Mouse (Mus musculus): ENCODE measurements at regions not wholly inside any gene's neighbourhood (a gene's known extent, or its start where the extent isn't known, plus 50 kb on each side); places are given as distances from the start of the nearest gene placed in this dataset.

DNA sequence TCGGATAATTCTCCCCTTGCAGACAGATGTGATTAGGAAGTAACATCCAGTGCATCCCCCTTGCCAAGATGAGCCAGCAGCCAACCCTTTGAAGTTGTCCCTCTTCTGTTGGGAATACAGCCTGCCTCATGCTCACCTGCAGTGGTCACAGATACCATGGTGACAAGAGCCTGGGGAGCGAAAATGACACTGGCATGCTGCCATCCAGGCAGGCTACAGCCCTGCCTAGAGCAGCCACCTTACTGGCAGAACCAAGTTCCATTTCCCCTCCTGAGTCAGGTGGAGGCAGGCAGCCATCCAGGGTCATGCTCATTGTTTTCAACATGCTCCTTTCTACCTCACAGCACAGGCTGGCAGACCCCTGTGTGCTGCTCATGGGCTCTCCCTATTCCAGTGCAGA lies 661.6 kb downstream of the Defb40 start:
- no peak for DNase-seq (ENCODE audit: low read depth, low spot score)

- no peak for DNase-seq (ENCODE audit: low read depth, low spot score)
These were observed 666.5 kb downstream of the Defb40 start for GRCm38 (mm10) chr8:18311597-18311996.

- DNase-seq (ENCODE audit: low read depth, low spot score), result no peak
These were observed 667.1 kb downstream of the Defb40 start for GRCm38 (mm10) chr8:18310927-18311326.

DNA sequence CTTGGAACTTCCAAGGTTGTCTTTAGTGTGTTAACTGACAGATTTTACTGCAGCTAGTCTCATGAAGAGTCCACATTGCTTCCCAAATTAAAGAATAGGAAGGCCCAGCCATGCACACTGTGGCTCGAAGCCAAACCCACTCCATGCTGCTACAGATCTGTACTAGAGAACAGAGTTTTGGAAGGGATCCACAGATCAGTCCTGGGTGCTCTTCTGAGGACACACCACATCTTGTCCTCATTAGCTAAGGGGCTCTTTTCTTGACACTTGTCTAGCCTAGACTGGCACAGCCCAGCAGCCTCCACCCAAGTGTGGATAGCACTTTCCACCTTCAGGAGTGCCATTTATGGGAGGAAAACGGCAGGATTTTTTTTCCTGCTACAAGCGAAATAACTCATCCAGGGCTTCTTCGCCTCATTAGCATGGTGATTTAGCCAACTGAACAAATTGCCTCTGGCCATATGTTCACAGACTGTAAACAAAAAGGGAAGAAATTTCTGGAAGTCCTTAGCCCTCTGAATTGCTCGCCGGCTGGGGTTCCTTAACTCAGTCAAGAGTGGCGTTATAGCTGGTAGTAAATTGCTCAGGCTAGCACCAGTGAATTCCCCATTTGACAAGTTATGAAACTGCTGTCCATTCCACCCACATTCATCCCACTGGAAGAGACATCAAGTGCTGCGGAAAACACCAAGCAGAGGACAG lies 690.4 kb downstream of the Defb40 start:
- DNase-seq (ENCODE audit: low read depth, low spot score), result no peak

- no peak for DNase-seq (ENCODE audit: low read depth, low spot score)
These were observed 698.1 kb downstream of the Defb40 start for GRCm38 (mm10) chr8:18279932-18280331.

- no peak for DNase-seq (ENCODE audit: low read depth, low spot score)
These were observed 709.8 kb downstream of the Defb40 start for GRCm38 (mm10) chr8:18268301-18268700.

DNA sequence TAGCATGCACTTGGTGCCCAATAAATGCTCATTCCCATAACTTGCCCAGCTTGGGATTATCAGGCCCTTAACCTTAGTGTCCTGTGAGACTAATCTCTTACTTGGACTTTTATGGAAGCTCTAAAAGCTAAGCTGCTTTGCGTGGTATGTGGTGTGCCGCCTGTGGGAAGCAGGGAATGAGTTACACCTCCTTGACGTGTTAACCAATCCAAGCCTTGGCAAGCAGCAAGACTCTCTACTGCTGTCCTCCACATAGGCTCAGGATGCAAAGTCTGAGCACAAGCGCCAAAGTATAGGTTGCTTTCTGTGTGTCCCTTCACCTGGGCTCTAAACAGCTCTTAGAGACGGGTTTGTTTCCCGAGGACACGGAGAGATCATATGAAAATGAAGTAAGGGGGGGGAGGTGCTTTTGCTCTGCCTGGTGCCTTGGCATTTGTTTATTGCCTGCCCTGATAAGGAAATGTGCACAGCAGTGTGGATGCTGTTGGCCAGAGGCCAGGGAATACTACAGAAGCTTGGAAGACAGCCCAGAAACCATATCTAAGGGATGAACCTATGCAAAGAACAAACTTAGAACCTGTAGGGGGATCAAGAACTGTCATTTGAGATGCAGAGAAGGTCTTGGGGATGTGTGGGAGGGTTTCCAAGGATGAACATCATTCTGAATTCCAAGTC lies 719.6 kb downstream of the Defb40 start:
- DNase-seq (ENCODE audit: low read depth, low spot score), result no peak

DNA sequence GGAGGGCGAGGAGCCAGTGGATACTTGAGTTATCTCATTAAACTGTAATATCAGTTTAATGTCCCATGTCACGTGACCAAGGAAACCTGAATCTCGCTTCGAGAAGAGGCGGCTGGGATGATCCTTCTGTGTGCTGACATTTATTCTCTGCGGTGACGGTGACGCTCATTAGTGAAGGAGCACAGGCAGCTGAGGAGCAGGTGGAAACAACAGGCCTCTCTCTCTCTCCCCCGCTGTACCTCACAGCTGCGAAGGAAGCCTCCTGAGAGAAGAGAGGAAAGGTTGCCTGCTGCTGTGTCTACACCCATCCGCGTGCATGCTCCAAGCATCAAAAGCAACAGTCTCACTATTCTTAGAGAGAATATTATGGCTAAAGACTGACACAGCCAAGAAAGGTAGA lies 731.8 kb downstream of the Defb40 start:
- no peak for DNase-seq (ENCODE audit: low read depth, low spot score)

- no peak for DNase-seq (ENCODE audit: low read depth, low spot score)
These were observed 760.5 kb downstream of the Defb40 start for GRCm38 (mm10) chr8:18217599-18217998.

DNA sequence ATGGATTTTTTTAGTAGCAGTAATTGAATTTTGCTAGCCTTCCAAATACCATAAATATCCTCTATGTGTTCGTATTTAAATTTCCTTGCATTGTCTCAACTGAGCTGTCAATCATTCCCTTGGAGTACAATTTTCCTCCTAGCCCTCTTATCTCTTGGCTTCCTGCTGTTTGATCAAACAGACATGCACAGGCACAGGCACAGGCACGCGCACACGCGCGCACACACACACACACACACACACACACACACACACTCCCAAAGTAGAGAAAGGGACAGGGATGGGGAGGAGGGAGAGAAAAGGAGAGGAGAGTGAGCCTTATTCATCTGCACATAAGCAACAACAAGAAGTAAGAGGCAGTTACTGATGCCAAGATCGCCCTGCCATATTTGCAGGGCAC lies 760.9 kb downstream of the Defb40 start:
- no peak for DNase-seq (ENCODE audit: low read depth, low spot score)

DNA sequence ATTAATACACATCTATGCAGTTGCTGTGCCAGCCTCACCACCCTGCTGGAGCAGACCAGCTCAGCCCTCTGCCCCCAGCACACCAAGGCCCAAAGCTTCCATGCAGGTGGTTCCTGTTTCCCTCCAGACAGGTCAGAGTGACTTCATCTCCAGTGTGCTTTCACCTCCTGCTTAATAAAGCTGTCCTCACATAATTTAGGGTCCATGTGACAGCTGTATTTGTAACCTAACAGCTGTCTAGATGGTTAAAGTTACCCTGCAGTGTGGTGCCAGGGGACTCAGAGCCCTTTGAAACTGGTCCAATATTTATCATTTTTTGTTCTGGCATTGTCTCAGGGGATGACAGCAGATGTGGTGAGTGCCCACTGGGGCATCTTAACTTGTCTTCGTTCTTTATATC lies 761.5 kb downstream of the Defb40 start:
- no peak for DNase-seq (ENCODE audit: low read depth, low spot score)

- no peak for DNase-seq (ENCODE audit: low read depth, low spot score)
These were observed 768.0 kb downstream of the Defb40 start for GRCm38 (mm10) chr8:18210067-18210466.

DNA sequence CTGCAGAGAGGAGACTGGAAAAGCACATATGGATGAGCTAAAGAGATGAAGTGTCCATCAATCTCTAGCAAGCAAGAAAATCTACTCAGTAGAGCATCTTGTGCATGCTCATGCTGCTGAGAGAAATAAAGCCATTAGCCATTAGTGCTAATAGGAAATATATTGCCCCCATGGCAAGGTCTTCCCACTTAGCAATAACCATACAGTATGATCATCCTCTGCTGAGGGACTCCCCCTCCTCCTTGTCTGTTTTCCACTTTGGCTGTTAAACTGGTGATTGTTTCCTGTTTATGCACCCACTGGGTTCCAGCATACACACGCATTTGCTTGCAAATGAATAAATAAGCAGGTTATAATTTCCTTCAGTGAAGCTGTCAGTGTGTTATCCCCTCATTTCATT lies 769.4 kb downstream of the Defb40 start:
- no peak for DNase-seq (ENCODE audit: low read depth, low spot score)

GRCm38 (mm10) chr8:18187486-18187885 lies 790.6 kb downstream of the Defb40 start:
- no peak for DNase-seq (ENCODE audit: low read depth, low spot score)

DNA sequence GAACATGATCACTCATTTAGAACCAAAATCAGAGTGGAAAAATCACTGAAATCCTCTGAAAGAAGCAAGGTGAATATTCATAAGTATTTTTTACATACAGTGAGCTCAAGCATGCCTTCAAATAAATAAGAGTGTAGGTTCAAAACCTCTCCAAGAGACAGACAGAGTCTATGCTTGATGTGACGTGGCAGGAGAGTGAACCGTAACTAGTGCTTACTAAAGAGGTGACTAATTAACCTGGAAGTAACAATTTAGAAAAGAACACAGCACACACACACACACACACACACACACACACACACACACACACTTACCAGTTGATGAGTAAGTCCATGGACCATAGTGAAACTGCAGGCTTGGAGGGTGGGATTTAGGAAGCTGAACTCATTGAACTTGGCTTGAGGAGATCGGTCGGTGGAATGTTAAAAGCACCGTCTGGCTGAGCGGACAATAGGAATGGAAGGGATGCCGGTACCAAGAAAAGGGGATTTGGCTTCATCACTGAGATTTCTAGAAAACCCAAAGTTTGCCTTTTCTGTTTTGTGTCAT lies 802.4 kb downstream of the Defb40 start:
- DNase-seq (ENCODE audit: low read depth, low spot score), result no peak

- no peak for DNase-seq (ENCODE audit: low read depth, low spot score)
These were observed 819.4 kb downstream of the Defb40 start for GRCm38 (mm10) chr8:18158619-18159018.

DNA sequence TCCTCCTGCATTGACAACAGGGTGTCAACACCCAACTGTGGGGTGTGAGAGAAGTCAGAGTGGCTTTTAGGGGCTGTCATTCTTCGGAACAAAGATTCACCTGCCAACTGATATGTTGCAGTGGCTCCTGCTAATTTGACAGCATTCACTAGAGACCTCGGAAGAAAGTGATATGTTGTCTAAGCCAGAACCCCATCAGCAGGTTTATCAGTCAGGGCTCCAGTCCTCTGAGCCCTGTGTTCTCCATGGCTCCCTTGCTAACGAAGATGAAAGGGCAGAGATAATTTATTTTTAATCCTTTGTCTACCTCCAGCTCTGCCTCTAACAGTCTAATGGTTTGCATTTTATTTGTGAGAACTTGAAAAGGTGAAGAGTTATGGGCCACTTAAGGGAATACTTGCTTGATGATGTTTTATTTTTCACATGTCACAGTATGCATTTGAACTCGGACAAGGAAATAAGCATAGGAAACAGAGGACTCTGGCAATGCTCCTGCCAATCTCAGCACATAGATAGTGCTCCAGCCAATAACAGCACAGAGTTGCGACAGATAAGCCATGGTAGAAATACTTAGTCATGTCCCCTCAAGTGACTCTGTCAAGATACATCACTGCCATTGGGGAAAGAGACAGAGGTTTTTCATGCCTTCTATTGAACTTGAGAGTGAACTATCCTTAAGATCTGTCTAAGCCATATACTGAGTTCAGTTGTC lies 862.6 kb downstream of the Defb40 start:
- DNase-seq (ENCODE audit: low read depth, low spot score), result no peak

DNA sequence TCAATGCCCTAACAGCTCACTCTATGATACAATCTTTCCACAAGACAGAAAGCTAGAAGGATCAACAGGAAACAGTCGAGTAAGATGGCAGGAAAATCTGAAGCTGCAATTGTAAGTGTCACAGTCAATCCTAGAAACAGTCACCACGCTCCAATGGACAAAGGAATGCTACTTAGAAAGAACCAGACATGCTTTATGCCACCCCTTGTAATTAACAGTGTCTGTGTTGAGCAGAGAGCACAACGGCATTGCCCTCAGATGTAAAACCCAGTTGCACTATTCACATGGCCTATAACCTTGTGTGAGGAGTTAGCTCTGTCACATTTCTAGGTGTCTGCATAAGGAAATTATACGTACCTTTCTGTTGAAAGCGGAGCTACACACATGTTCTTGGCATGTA lies 864.8 kb downstream of the Defb40 start:
- no peak for DNase-seq (ENCODE audit: low read depth, low spot score)

- no peak for DNase-seq (ENCODE audit: low read depth, low spot score)
These were observed 868.6 kb downstream of the Defb40 start for GRCm38 (mm10) chr8:18109480-18109879.

- no peak for DNase-seq (ENCODE audit: low read depth, low spot score)
These were observed 871.2 kb downstream of the Defb40 start for GRCm38 (mm10) chr8:18106827-18107226.

DNA sequence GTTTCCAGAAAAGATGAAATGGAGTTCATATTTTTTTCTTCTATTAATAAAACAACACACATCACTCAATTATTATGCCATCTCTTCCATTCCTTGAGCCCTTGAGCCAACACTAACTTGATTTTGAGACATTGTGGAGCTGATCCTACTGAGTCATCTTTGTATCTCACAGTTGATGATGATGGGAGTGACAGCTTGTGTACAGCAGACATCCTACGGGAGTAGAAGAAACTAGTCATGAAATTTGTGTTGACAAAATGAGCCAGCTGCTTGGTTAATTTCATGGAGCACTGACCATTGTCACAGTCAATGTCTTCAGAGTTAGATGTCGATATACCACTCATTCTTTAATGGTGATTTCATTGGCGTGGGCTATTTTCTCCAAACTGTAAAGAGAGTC lies 912.6 kb downstream of the Defb40 start:
- DNase-seq (ENCODE audit: low read depth, low spot score), result no peak

DNA sequence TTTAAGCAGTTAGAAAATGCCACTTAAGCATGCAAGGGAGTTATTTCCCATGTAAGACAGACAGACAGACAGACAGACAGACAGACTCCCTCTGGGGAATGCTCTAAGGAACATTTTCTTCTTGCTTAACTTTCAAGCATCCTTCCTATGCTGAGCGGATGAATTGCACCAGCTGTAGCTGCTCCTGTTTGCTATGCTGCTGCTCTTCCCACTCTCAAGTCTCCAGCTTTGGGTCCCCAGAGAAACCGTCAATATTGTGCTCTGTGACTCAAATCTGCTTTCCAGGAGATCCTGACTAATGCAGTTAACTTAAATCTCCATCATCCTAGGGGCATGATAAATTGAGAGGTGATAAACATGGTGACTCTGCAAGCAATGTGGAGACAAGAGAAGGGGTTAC lies 918.5 kb downstream of the Defb40 start:
- DNase-seq (ENCODE audit: low read depth, low spot score), result no peak

DNA sequence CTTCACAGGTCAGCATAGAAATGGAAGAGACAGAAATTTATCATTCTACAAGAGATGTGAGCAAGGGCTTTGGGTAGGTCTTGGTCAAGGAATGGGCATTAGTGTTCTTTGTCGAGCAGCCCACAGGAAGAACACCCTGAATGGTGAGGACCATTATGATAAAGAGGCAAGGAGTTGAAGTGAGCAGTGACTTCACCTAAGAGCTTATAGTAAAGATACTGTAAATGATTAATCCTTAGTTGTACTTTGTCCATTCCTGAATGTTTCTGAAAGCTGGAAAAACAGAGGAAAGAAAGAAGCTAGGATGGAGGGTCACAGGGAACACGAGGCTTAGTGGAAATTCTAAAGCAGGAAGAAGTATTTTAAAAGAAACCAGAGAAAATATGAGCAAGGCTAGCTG lies 956.9 kb downstream of the Defb40 start:
- no peak for DNase-seq (ENCODE audit: low read depth, low spot score)
